Mouse (Mus musculus) lung, embryonic 14.5 days (tissue): ENCODE results near the gene Zfp566. TPM values are rescaled to one million over a fixed set of nuclear protein-coding genes. Genes with fewer than 3 reads are reported as not detected.

Source experiments
- ATAC-seq: fragments of 200-750 bp; cut with Nextera tagmentation; 2 replicates; pipeline ENCODE4 v1.8.0; 2017; ENCODE audit warnings: mild to moderate bottlenecking, moderate TSS enrichment, moderate library complexity; ENCODE audit not compliant: insufficient read depth
- DNase-seq: peaks from one replicate; pipeline ENCODE4 v3.0.0-alpha.2; 2015
- H3K27ac ChIP-seq: fragments of 300-500 bp; sonication (generic); 2 replicates; pipeline ENCODE4 v1.5.1; 2014; ENCODE audit warnings: low read depth, mild to moderate bottlenecking, moderate library complexity
- H3K27me3 ChIP-seq: fragments of 300-500 bp; sonication (generic); 2 replicates; pipeline ENCODE4 v1.6.1; 2014; ENCODE audit warnings: low read length, control low read depth; ENCODE audit not compliant: insufficient read depth
- H3K36me3 ChIP-seq: fragments of 300-500 bp; sonication (generic); 2 replicates; pipeline ENCODE4 v1.6.1; 2014; ENCODE audit warnings: control low read depth; ENCODE audit not compliant: insufficient read depth
- H3K4me1 ChIP-seq: fragments of 300-500 bp; sonication (generic); 2 replicates; pipeline ENCODE4 v1.6.1; 2014; ENCODE audit warnings: antibody characterized with exemption, control low read depth; ENCODE audit not compliant: insufficient read depth
- H3K4me2 ChIP-seq: fragments of 300-500 bp; sonication (generic); 2 replicates; pipeline ENCODE4 v1.6.1; 2014; ENCODE audit warnings: mild to moderate bottlenecking
- H3K4me3 ChIP-seq: fragments of 300-500 bp; sonication (generic); 2 replicates; pipeline ENCODE4 v1.5.1; 2014; ENCODE audit warnings: low read depth, low read length
- H3K9ac ChIP-seq: fragments of 300-500 bp; sonication (generic); 2 replicates; pipeline ENCODE4 v1.6.1; 2014
- H3K9me3 ChIP-seq: fragments of 300-500 bp; sonication (generic); 2 replicates; pipeline ENCODE4 v1.6.1; 2016; ENCODE audit warnings: low read depth, low read length, control low read depth
- CTCF ChIP-seq: IDR thresholded peaks from 2 replicates; pipeline ENCODE4 v1.5.1; 2016; ENCODE audit warnings: antibody characterized with exemption, low read depth
- WGBS: fragments of 180-500 bp; shearing (Covaris S2); extraction: QIAGEN DNeasy Blood & Tissue Kit; methylation state at CpG from one replicate; pipeline ENCODE4 v1.1.7; 2014; 5-methylcytosine and 5-hydroxymethylcytosine counted together
- polyA plus RNA-seq: library from polyadenylated mRNA; unstranded; fragments of >200 nt; fragmentation: Nextera tagmentation; extraction: Ambion mirVana; gene quantifications from 2 replicates; pipeline ENCODE4 v1.2.1, GENCODE M21; 2014

The Zfp566 gene
- polyA plus RNA-seq, 1 experiment from 2014 or later: 10.9 TPM

- no peak overlapping the region for H3K4me2 ChIP-seq
- H3K4me1 ChIP-seq: peaks cover 8% of the 10 kb centered on the region
- no peak for ATAC-seq
- WGBS: under 1% methylated on average over 3 of the region's 3 CpGs
- H3K27ac ChIP-seq: no peak overlapping the region
- no peak overlapping the region for H3K4me3 ChIP-seq
- H3K27me3 ChIP-seq: no peaks in the 10 kb centered on the region
- H3K9me3 ChIP-seq: no peaks in the 10 kb centered on the region
- TF ChIP-seq CTCF: no peak
- peaks cover 22% of the 10 kb centered on the region for H3K36me3 ChIP-seq
- H3K9ac ChIP-seq: peak overlapping the region; percentile 9; the same call in 1 of the 2 replicates
- peak; percentile 54 for DNase-seq
Measured at GRCm38 (mm10) chr7:30053591-30053990, 36.7 kb downstream of the Zfp566 start.

DNA sequence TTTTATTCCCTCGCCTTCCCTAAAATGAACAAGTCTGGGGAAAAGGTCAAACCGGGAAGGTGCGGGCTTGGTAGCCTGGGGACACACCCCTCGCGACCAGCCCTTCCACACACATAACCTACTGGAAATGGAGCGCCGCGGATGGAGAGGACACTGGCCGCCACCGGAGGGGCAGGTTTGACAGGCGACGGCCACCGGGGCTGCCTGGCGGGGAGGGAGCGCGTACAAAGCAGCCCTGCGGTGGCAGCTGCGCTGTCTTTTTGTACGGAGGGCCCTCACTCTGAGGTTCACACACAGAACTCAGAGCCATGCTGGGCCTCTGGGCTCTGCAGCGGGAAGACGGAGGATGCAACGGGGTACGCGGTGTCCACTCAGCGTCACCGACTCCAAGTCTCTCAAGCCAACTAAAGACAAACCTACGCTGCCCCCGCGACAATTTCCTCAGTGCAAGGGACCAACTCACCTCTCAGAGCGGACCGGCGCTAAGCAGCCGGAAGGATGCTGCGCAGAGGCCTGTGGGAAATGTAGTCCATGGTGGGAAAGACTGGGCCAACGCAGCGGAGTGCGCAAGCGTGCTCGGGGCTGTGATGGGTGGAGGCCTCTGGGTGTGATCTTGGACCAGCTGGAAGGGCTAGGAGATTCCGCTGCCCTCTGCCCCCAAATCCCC lies 39.3 kb downstream of the Zfp566 start, which contains the start of gene Zfp14:
Gene Zfp14 (minus strand): TSS at position 499 of the 667 bp plus-strand sequence.
- peaks cover 8% of the 10 kb centered on the region for H3K4me1 ChIP-seq
- H3K27me3 ChIP-seq: no peaks in the 10 kb centered on the region
- H3K4me3 ChIP-seq: peak within 1 kb of the TSS; percentile 72
- peak; percentile 95 for DNase-seq
- no peaks in the 10 kb centered on the region for H3K9me3 ChIP-seq
- H3K9ac ChIP-seq: peak within 1 kb of the TSS; percentile 71
- peak within 1 kb of the TSS; percentile 81 for H3K27ac ChIP-seq
- ATAC-seq: peak; percentile 99
- peaks cover 5% of the 10 kb centered on the region; the same call in 1 of the 2 replicates for H3K36me3 ChIP-seq
- WGBS: under 1% methylated on average over 40 of the region's 40 CpGs
- no peak for TF ChIP-seq CTCF
- H3K4me2 ChIP-seq: peak within 1 kb of the TSS; percentile 89

DNA sequence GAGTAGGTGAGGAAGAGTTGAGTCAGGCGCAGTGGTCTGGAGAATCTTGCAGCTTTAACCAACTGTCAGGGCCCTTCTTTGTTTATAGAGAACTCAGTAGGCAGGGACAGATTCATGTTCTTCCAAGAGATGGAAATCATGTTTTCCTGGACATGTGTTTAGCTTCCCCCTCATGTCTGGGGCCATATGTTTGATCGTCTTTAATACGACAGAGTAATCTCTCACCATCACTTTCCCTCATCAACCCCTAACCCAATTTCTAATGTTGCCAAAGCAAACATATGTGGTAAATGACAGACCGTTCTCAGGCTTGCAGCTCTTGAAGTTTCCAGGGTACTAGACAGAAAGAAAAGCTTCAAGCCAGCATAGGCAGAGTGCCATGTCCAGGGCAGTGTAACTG lies 42.2 kb downstream of the Zfp566 start:
- Histone ChIP-seq H3K4me1 (peaks cover 8% of the 10 kb centered on the region), H3K9me3 (no peaks in the 10 kb centered on the region), H3K4me3 (no peak overlapping the region), H3K4me2 (no peak overlapping the region), H3K27ac (no peak overlapping the region), H3K27me3 (no peaks in the 10 kb centered on the region), H3K9ac (no peak overlapping the region), H3K36me3 (no peaks in the 10 kb centered on the region)
- ATAC-seq: no peak
- no peak for TF ChIP-seq CTCF
- peak; percentile 6 for DNase-seq
- 61% methylated on average over 4 of the region's 4 CpGs for WGBS

GRCm38 (mm10) chr7:30044354-30044753 lies 46.0 kb downstream of the Zfp566 start:
- H3K4me1 ChIP-seq: no peaks in the 10 kb centered on the region
- no peak for DNase-seq

DNA sequence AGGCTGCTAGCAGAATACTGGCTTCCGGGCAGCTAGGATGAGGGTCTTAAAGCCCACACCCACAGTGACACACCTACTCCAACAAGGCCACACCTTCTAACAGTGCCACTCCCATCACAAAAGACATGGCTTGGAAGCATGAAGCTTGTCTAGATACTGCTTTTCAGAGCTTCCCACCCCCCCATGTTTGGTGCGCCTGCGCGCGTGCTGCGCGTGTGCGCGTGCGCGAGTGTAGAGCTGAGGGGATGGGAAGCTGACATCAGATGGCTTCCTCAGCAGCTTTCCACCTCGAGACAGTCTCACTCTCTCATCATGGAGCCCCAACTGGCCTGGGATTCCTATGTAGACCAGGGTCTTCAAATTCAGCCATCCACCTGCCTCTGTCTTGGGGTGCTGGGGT lies 56.0 kb downstream of the Zfp566 start:
- DNase-seq (no peak), ATAC-seq (no peak)
- Histone ChIP-seq H3K36me3 (peaks cover 8% of the 10 kb centered on the region; the same call in 1 of the 2 replicates), H3K27ac (no peak overlapping the region), H3K9ac (no peak overlapping the region), H3K4me2 (no peak overlapping the region), H3K9me3 (no peaks in the 10 kb centered on the region), H3K4me3 (no peak overlapping the region), H3K4me1 (no peaks in the 10 kb centered on the region), H3K27me3 (no peaks in the 10 kb centered on the region)
- no peak for TF ChIP-seq CTCF
- WGBS: 92% methylated on average over 12 of the region's 12 CpGs

More at GRCm38 (mm10) chr7:30044354-30044753, 46.0 kb downstream of the Zfp566 start:
- Histone ChIP-seq H3K4me3 (no peak overlapping the region), H3K27me3 (no peaks in the 10 kb centered on the region), H3K9me3 (no peaks in the 10 kb centered on the region), H3K36me3 (no peaks in the 10 kb centered on the region), H3K4me2 (no peak overlapping the region), H3K27ac (no peak overlapping the region), H3K9ac (no peak overlapping the region)
- WGBS: 62% methylated on average over 9 of the region's 9 CpGs
- no peak for ATAC-seq
- no peak for TF ChIP-seq CTCF

DNA sequence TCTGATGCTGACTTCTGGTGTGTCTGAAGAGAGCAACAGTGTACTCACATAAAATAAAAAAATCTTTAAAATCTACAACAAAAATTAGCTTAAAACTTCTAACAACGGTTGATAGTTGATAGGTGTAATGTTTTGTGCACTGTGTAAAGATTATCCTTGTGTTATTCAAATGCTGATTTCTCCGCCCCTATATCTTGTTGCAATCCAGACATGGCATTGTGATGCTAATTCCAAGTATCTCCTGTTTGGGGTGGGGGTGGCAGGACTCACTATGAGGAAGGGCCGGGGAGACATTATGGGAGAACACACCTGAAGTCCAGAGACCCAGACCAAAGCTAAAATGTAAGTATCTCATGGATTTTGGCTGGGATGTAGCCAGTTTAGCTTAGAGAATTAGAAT lies 58.9 kb downstream of the Zfp566 start:
- ATAC-seq: no peak

DNA sequence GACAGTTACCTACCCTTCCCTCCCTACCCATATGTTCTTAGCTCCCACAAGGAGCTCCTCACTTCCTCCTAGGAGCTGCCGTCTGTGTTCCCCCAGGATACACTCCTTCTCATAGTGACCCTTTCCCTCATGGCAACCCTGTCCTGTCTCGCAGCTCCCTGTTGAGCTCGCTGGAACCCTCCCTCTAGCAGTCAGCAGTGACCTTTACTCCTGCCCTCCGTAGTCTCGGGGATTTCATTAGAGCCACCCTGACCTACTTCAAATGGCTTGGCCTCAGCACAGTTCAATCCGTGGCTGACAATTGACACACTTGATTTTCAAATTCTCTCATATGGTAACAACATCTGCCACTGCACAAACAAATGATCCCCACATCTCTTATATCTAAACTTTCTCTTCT lies 59.6 kb downstream of the Zfp566 start:
- Histone ChIP-seq H3K27me3 (no peaks in the 10 kb centered on the region), H3K9ac (no peak overlapping the region), H3K4me1 (no peaks in the 10 kb centered on the region), H3K4me2 (no peak overlapping the region), H3K9me3 (no peaks in the 10 kb centered on the region), H3K27ac (no peak overlapping the region), H3K4me3 (no peak overlapping the region), H3K36me3 (peaks cover 23% of the 10 kb centered on the region)
- ATAC-seq: no peak
- no peak for TF ChIP-seq CTCF
- 24% methylated on average over 6 of the region's 6 CpGs for WGBS
- no peak for DNase-seq

More for the DNA sequence above, 58.9 kb downstream of the Zfp566 start:
- Histone ChIP-seq H3K27ac (no peak overlapping the region), H3K4me3 (no peak overlapping the region), H3K4me1 (no peaks in the 10 kb centered on the region), H3K4me2 (no peak overlapping the region), H3K36me3 (peaks cover 17% of the 10 kb centered on the region), H3K27me3 (no peaks in the 10 kb centered on the region), H3K9ac (no peak overlapping the region), H3K9me3 (no peaks in the 10 kb centered on the region)
- no peak for DNase-seq
- no peak for TF ChIP-seq CTCF
- WGBS: 87% methylated on average over 3 of the region's 3 CpGs
